Mouse (Mus musculus) kidney, adult 2 months (tissue): ENCODE data around the gene Rcn1. TPM values are rescaled to one million over a fixed set of nuclear protein-coding genes. Genes with fewer than 3 reads are reported as not detected.

ENCODE experiments used
- DNase-seq: peaks from one replicate; pipeline ENCODE4 v3.0.0; 2021
- H3K27ac ChIP-seq: fragments of 200-500 bp; 2 replicates; pipeline ENCODE4 v1.5.1; 2012; ENCODE audit warnings: low read depth, low read length, control low read depth, inconsistent platforms; ENCODE audit not compliant: insufficient read depth
- H3K27me3 ChIP-seq: fragments of 200-500 bp; replicated peaks from 2 replicates; pipeline ENCODE4 v1.6.1; 2012; ENCODE audit warnings: mild to moderate bottlenecking, moderate library complexity, low read length, inconsistent platforms; ENCODE audit not compliant: control insufficient read depth, insufficient read depth
- H3K36me3 ChIP-seq: fragments of 200-500 bp; 2 replicates; pipeline ENCODE4 v1.6.1; 2012; ENCODE audit warnings: mild to moderate bottlenecking, moderate library complexity, low read length, inconsistent platforms; ENCODE audit not compliant: control insufficient read depth, insufficient read depth
- H3K4me1 ChIP-seq: fragments of 200-500 bp; 2 replicates; pipeline ENCODE4 v1.6.1; 2011; ENCODE audit warnings: low read length; ENCODE audit not compliant: control insufficient read depth, insufficient read depth
- H3K4me3 ChIP-seq: fragments of 200-500 bp; 2 replicates; pipeline ENCODE4 v1.5.1; 2011; ENCODE audit warnings: mild to moderate bottlenecking, low read depth, low read length, control low read depth; ENCODE audit not compliant: insufficient read depth
- CTCF ChIP-seq: fragments of 200-500 bp; conservative IDR thresholded peaks from 2 replicates; pipeline ENCODE4 v1.5.1; 2011; ENCODE audit warnings: low read depth, mild to moderate bottlenecking, control low read depth, low read length, moderate library complexity, mixed read lengths; ENCODE audit not compliant: insufficient read depth, insufficient read length
- POLR2A ChIP-seq: fragments of 200-500 bp; IDR thresholded peaks from one replicate; pipeline ENCODE4 v1.6.1; 2011; ENCODE audit warnings: low read depth, low read length, control low read depth
- WGBS: fragments of 180-500 bp; shearing (Covaris S2); methylation state at CpG from one replicate; pipeline ENCODE4 v1.1.7; 2018; 5-methylcytosine and 5-hydroxymethylcytosine counted together
- polyA plus RNA-seq: library from polyadenylated mRNA; depleted of rRNA; stranded (reverse); fragments of >200 nt; gene quantifications from 2 replicates; pipeline ENCODE4 v1.2.3, GENCODE M21; 2012

Gene Rcn1
- polyA plus RNA-seq, 1 experiment, result 5.4 TPM

DNA sequence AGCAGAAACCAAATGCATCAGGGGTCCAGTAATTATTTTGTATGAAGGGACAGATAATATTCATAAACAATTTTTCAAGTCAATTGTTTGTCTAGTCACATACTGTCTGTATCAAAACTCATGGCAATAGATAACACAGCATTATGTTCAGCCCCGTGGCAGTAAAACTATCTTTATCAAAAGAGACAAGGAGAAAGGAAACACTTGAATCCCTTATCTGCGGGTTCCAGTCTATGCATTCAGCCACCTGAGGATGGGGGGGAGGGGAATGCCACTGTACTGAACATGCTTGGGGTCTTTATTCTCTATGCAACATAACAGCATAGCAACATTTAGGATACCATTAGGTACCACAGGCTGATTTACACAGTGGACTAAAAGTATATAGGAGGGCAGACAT, 15.2 kb upstream of the Rcn1 start:
- no peak overlapping the region for H3K27ac ChIP-seq
- TF ChIP-seq POLR2A (no peak), CTCF (no peak)
- no peaks in the 10 kb centered on the region for H3K36me3 ChIP-seq
- no peaks in the 10 kb centered on the region for H3K27me3 ChIP-seq
- no peak overlapping the region for H3K4me3 ChIP-seq
- no peak for DNase-seq
- no peaks in the 10 kb centered on the region for H3K4me1 ChIP-seq
- WGBS, result 79% methylated on average over 2 of the region's 2 CpGs

DNA sequence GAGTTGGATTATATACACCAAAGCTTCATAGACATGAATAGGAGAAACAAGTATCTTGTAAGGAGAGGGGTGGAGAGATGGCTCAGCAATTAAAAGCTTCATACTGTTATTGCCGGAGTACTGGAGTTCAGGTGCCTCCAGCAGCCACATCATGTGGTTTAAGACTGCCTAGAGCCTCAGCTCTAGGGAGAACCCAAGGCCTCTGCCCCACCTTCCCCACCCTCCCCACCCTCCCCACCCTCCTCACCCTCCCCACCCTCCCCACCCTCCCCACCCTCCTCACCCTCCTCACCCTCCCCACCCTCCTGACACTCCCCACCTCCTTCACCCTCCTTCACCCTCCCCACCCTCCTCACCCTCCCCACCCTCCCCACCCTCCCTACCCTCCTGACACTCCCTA, 10.1 kb upstream of the Rcn1 start:
- TF ChIP-seq POLR2A (no peak), CTCF (no peak)
- no peak overlapping the region for H3K4me3 ChIP-seq
- no peaks in the 10 kb centered on the region for H3K36me3 ChIP-seq
- no peak for DNase-seq
- no peaks in the 10 kb centered on the region for H3K27me3 ChIP-seq
- H3K4me1 ChIP-seq, result no peaks in the 10 kb centered on the region
- H3K27ac ChIP-seq, result no peak overlapping the region
- 92% methylated on average over 1 of the region's 1 CpGs for WGBS

DNA sequence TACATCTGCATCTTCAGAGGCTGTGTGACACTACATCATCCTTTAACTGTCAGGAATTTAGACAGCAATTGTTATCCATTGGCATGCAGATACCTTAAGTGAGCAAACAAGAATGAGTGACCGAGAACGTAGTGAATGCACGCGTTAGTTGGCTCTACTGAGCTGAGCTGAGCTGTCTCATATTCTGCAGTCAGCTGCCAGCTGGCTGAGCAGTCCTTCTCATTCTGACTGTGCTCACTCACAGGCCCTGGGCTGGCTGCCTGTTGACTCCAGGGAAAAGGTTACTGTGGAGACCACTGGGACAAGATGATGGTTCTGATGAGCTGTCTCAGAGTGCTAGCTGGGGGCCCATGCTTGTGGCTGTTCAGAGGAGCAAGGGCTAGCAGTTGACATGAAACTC, 9.4 kb upstream of the Rcn1 start:
- Histone ChIP-seq H3K36me3 (no peaks in the 10 kb centered on the region), H3K4me1 (no peaks in the 10 kb centered on the region), H3K27ac (no peak overlapping the region), H3K27me3 (no peaks in the 10 kb centered on the region), H3K4me3 (no peak overlapping the region)
- 87% methylated on average over 4 of the region's 4 CpGs for WGBS
- no peak for DNase-seq
- TF ChIP-seq CTCF (no peak), POLR2A (no peak)

DNA sequence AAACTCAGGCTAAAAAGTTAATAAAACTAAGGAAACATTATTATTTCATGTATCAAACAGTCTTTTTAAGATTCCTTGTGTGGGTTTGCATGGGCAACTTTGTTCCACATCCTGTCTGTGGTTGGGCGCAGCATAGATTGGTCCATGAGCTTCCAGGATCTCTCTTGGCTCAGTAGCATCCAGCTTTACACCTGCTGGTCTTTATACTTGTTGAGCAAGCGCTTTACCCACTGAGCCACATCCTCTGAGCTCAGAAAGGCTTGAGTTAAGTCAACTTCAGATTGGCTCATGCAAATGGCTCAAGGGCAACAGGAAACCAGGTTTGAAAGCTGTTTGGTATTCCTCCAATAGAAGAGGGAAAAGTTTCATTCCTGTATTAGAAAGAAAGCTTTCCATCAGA, 3.1 kb upstream of the Rcn1 start:
- TF ChIP-seq CTCF, result no peak
- TF ChIP-seq POLR2A, result no peak
- DNase-seq, result no peak
- WGBS, result 88% methylated on average over 2 of the region's 2 CpGs
- no peak overlapping the region for H3K27ac ChIP-seq
- H3K4me3 ChIP-seq, result no peak overlapping the region
- no peaks in the 10 kb centered on the region for H3K27me3 ChIP-seq
- H3K36me3 ChIP-seq, result no peaks in the 10 kb centered on the region
- no peaks in the 10 kb centered on the region for H3K4me1 ChIP-seq

DNA sequence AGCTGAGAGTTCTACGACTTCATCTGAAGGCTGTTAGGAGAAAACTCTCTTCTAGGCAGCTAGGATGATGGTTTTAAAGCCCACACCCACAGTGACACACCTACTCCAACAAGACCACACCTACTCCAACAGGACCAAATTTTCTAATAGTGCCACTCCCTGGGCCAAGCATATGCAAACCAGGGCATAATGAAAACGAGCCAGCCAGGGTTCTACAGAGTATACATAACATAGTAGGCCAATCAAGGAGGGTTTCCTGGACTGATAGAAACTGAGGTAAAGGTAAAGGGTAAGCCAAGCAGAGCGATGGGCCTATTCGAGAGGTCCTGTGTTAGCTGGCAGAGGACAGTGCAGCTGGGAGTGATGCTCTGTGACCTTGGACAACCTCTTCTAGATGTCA, 1.4 kb upstream of the Rcn1 start:
- TF ChIP-seq CTCF, result no peak
- TF ChIP-seq POLR2A, result no peak
- WGBS, result 94% methylated on average over 4 of the region's 4 CpGs
- Histone ChIP-seq H3K4me3 (no peak overlapping the region), H3K36me3 (no peaks in the 10 kb centered on the region), H3K4me1 (no peaks in the 10 kb centered on the region), H3K27ac (no peak overlapping the region), H3K27me3 (no peaks in the 10 kb centered on the region)
- no peak for DNase-seq

DNA sequence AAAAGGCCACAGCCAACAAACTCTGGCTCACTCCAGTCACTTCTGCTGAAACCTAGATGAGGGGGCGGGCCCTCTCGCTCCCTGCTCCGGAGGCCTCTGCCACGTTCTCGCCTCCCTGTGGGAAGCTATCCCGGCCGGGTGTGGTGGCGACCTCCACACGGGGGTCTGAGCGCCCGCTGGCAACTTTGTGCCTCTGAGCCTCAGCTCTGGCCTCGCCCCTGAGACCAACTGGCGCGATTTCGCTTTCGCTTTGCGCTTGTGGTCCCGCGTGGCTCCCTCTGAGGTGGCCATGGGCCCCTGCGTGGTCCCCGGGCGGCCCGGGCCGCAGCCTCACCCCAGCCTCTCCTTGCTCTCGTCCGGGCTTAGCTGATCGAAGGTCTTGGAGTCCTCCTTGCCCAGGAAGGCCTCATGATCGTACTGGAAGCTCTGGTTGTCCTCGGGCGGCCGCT, 459 bp downstream of the Rcn1 start:
- peak overlapping the region; percentile 64 for H3K4me3 ChIP-seq
- TF ChIP-seq POLR2A, result no peak
- TF ChIP-seq CTCF, result no peak
- H3K27ac ChIP-seq, result peak overlapping the region; percentile 9; the same call in 1 of the 2 replicates
- no peaks in the 10 kb centered on the region for H3K4me1 ChIP-seq
- DNase-seq, result peak; percentile 43
- 3% methylated on average over 31 of the region's 31 CpGs for WGBS
- H3K36me3 ChIP-seq, result no peaks in the 10 kb centered on the region
- H3K27me3 ChIP-seq, result no peaks in the 10 kb centered on the region

DNA sequence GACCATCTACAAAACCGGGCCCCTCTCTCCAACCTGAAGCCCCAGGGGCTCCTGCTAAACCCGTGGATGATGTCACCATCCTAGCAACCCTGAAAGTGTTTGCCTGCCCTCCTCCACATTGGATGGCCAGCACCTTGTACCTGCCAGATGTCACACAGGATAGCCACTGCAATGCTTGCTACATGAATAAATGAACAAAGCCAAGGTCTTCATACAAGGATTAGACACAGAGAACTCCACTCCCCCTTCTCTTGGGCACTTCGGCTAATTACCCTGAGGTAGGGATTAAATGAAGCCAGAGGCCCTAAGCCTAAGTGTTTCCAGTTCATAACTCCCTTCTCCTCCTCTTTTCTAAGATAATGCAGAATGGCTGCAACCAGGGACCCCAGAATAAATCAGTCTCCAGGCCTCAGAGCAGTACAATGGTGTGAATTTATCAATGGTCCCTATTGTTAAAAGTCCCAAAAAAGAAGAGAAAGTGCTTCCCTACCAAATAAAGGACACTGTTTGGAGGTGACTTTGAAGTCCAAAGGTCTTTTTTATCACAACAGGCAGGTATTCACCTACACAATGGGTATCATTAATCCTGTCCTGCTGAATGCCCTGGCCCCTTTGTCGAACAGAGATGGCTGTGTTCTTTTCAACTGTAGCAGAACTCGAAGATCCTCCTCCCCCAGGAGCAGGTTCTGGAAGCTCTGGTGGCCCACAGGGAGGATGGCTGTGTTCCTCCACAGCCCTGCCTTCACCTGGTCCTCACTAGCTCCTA, 1.5 kb downstream of the Rcn1 start:
- Histone ChIP-seq H3K4me1 (no peaks in the 10 kb centered on the region), H3K27me3 (no peaks in the 10 kb centered on the region), H3K4me3 (no peak overlapping the region), H3K27ac (no peak overlapping the region), H3K36me3 (no peaks in the 10 kb centered on the region)
- no peak for DNase-seq
- no peak for TF ChIP-seq CTCF
- TF ChIP-seq POLR2A, result no peak
- WGBS, result 56% methylated on average over 5 of the region's 5 CpGs
